24 mouse cellular contexts compared by ENCODE assay signal in genomic region chr17:44538921-44539320, GRCm38 (mm10).
A peak's percentile ranks its signal among the peaks of the same experiment; 100 is the strongest.
DNase-seq lines count a peak whose midpoint lies in the region; ATAC-seq and TF ChIP-seq lines count a peak whose summit lies in the region.
"Had no signal": no experiment of that assay in that cellular context is flagged by ENCODE, and none has a peak within 500 bp of the region (broad histone marks: within the 10 kb centered on the region; RNA-seq: fewer than 3 reads in every experiment).

No protein-coding gene starts in this region.

- H3K9ac ChIP-seq in liver, postnatal 0 days (replicated peaks), result no peak overlapping the region
- H3K9ac ChIP-seq: embryonic facial prominence, embryonic 12.5 days; heart, embryonic 12.5 days; hindbrain, embryonic 13.5 days; kidney, embryonic 15.5 days; midbrain, embryonic 15.5 days had no signal

- no peak for DNase-seq in frontal cortex, postnatal 25 days (ENCODE audit: low spot score in 2 of 2)
- peak; percentile 72 for DNase-seq in right cerebral cortex, adult 18-20 months
- DNase-seq in right cerebral cortex, postnatal 25 days, result no peak
- peak; percentile 28 to 43 for DNase-seq in layer of hippocampus, postnatal 10 days (ENCODE audit: low spot score in 2 of 2)
- DNase-seq in heart, adult 8-10 months (ENCODE audit: low spot score), result no peak
- DNase-seq in liver, postnatal 0 days, result no peak
- no peak for DNase-seq in cerebellum, postnatal 4 days (ENCODE audit: low spot score in 2 of 2)
- DNase-seq: adrenal gland, postnatal 25 days; cerebellum, adult 11-12 months; cerebellum, postnatal 25 days; lung, adult 2 months; thymus, postnatal 36 days had no signal

- H3K27ac ChIP-seq in liver, postnatal 0 days (ENCODE audit: low read depth), result no peak overlapping the region
- H3K27ac ChIP-seq: embryonic facial prominence, embryonic 12.5 days; hindbrain, embryonic 13.5 days; kidney, embryonic 15.5 days; midbrain, embryonic 15.5 days had no signal

- H3K4me2 ChIP-seq in liver, postnatal 0 days (ENCODE audit: low read depth, low read length), result no peak overlapping the region
- H3K4me2 ChIP-seq: embryonic facial prominence, embryonic 12.5 days; heart, embryonic 12.5 days; hindbrain, embryonic 13.5 days; kidney, embryonic 15.5 days; liver, embryonic 11.5 days; midbrain, embryonic 15.5 days had no signal

- H3K36me3 ChIP-seq in liver, postnatal 0 days (replicated peaks; ENCODE audit: insufficient read depth, low read length), result no peaks in the 10 kb centered on the region
- H3K36me3 ChIP-seq: embryonic facial prominence, embryonic 12.5 days; G1E; heart, embryonic 12.5 days; hindbrain, embryonic 13.5 days; kidney, embryonic 15.5 days; midbrain, embryonic 15.5 days had no signal

- no peaks in the 10 kb centered on the region for H3K4me1 ChIP-seq in liver, postnatal 0 days (ENCODE audit: insufficient read depth)
- H3K4me1 ChIP-seq: hindbrain, embryonic 13.5 days; kidney, embryonic 15.5 days; megakaryocyte, embryonic 14.5 days; midbrain, embryonic 15.5 days had no signal

- no peak for TF ChIP-seq CTCF in liver, postnatal 0 days (IDR thresholded peaks at IDR 0.05; ENCODE audit: low read depth)

- no peak for TF ChIP-seq EP300 in liver, postnatal 0 days (IDR thresholded peaks at IDR 0.05; ENCODE audit: low read depth)

- ATAC-seq in frontal cortex, adult (ENCODE audit: low TSS enrichment), result peak; percentile 84
- no peak for ATAC-seq in liver, postnatal 0 days
- ATAC-seq: forebrain, embryonic 14.5 days; midbrain, embryonic 15.5 days had no signal

- H3K9me3 ChIP-seq in liver, postnatal 0 days (ENCODE audit: low read length), result no peaks in the 10 kb centered on the region
- H3K9me3 ChIP-seq: embryonic facial prominence, embryonic 12.5 days; heart, embryonic 12.5 days; hindbrain, embryonic 13.5 days; kidney, embryonic 15.5 days; megakaryocyte, embryonic 14.5 days; midbrain, embryonic 15.5 days had no signal

- H3K4me3 ChIP-seq in liver, postnatal 0 days (ENCODE audit: low read depth, low read length), result no peak overlapping the region
- H3K4me3 ChIP-seq: embryonic facial prominence, embryonic 12.5 days; erythroblast, embryonic 14.5 days; heart, embryonic 12.5 days; hindbrain, embryonic 13.5 days; kidney, embryonic 15.5 days; megakaryocyte, embryonic 14.5 days; midbrain, embryonic 15.5 days; myocyte had no signal

- no peaks in the 10 kb centered on the region for H3K27me3 ChIP-seq in liver, postnatal 0 days (ENCODE audit: insufficient read depth, low read length)
- H3K27me3 ChIP-seq: embryonic facial prominence, embryonic 12.5 days; hindbrain, embryonic 13.5 days; midbrain, embryonic 15.5 days had no signal

- WGBS in liver, postnatal 0 days (ENCODE audit: insufficient replicate concordance), result 78% methylated on average over 11 of the region's 11 CpGs

Comparison
In these comparisons a context has a peak if more than half of its experiments do, and no peak if none do; other contexts are left out.
1. DNase-seq: peak in right cerebral cortex, adult 18-20 months (single experiment) and layer of hippocampus, postnatal 10 days (2 of 2); none in frontal cortex, postnatal 25 days (0 of 2), right cerebral cortex, postnatal 25 days (single experiment), heart, adult 8-10 months (single experiment), liver, postnatal 0 days (single experiment) and cerebellum, postnatal 4 days (0 of 2).